Mouse (Mus musculus) layer of hippocampus, adult 8-10 months (tissue): ENCODE results near the gene Slc6a18. TPM values are rescaled to one million over a fixed set of nuclear protein-coding genes. Genes with fewer than 3 reads are reported as not detected.

Source experiments
- DNase-seq, 2 experiments: peaks; one replicate each; pipeline ENCODE4 v3.0.0; 2022; ENCODE audit warnings: low spot score in 2 of 2
- total RNA-seq, 4 experiments: library from RNA; stranded (reverse); gene quantifications; 2 replicates each; pipeline ENCODE4 v1.2.4; 2022

The Slc6a18 gene
- total RNA-seq, 4 experiments from 2014 or later: not detected

GRCm38 (mm10) chr13:73687601-73688000 lies 9.8 kb upstream of the Slc6a18 start:
- no peak for DNase-seq

- DNase-seq: no peak
Observed at GRCm38 (mm10) chr13:73685502-73685901, 7.7 kb upstream of the Slc6a18 start.

GRCm38 (mm10) chr13:73684412-73684811 lies 6.6 kb upstream of the Slc6a18 start:
- no peak for DNase-seq

GRCm38 (mm10) chr13:73683682-73684081 lies 5.9 kb upstream of the Slc6a18 start:
- peak; percentile 40 to 42 for DNase-seq

GRCm38 (mm10) chr13:73682226-73682625 lies 4.4 kb upstream of the Slc6a18 start:
- DNase-seq: no peak

GRCm38 (mm10) chr13:73680394-73680793 lies 2.6 kb upstream of the Slc6a18 start:
- DNase-seq: no peak

GRCm38 (mm10) chr13:73679311-73679710 lies 1.5 kb upstream of the Slc6a18 start:
- DNase-seq: no peak

GRCm38 (mm10) chr13:73675161-73675560 lies 2.7 kb downstream of the Slc6a18 start:
- DNase-seq: no peak

- DNase-seq: no peak
Observed at GRCm38 (mm10) chr13:73660163-73660695, 17.6 kb downstream of the Slc6a18 start.

GRCm38 (mm10) chr13:73658953-73659352 lies 18.9 kb downstream of the Slc6a18 start:
- no peak for DNase-seq

GRCm38 (mm10) chr13:73654976-73655375 lies 22.8 kb downstream of the Slc6a18 start:
- DNase-seq: no peak

GRCm38 (mm10) chr13:73653266-73653665 lies 24.6 kb downstream of the Slc6a18 start:
- no peak for DNase-seq

- DNase-seq: peak; percentile 20 to 47
Observed at GRCm38 (mm10) chr13:73646397-73647087, 31.3 kb downstream of the Slc6a18 start.

GRCm38 (mm10) chr13:73641296-73641695 lies 36.5 kb downstream of the Slc6a18 start:
- DNase-seq: no peak

- no peak for DNase-seq
Observed at GRCm38 (mm10) chr13:73637826-73638225, 40.0 kb downstream of the Slc6a18 start.

- DNase-seq: no peak
Observed at GRCm38 (mm10) chr13:73631837-73632236, 46.0 kb downstream of the Slc6a18 start.

- DNase-seq: no peak
Observed at GRCm38 (mm10) chr13:73628586-73629113, 49.2 kb downstream of the Slc6a18 start.

- peak; percentile 23 to 36 for DNase-seq
Observed at GRCm38 (mm10) chr13:73626745-73627549, 50.9 kb downstream of the Slc6a18 start, which contains the start of gene Tert. TSS of gene Tert (plus strand) at chr13:73626911.

GRCm38 (mm10) chr13:73626410-73626744 lies 51.4 kb downstream of the Slc6a18 start:
- no peak for DNase-seq

GRCm38 (mm10) chr13:73620637-73621036 lies 57.2 kb downstream of the Slc6a18 start:
- no peak for DNase-seq

- no peak for DNase-seq
Observed at GRCm38 (mm10) chr13:73618406-73618805, 59.4 kb downstream of the Slc6a18 start.
